Mouse (Mus musculus) liver, embryonic 14.5 days (tissue): ENCODE data around the gene Tgtp2. TPM values are rescaled to one million over a fixed set of nuclear protein-coding genes. Genes with fewer than 3 reads are reported as not detected.

Experiments used
- ATAC-seq: fragments of 200-750 bp; cut with Nextera tagmentation; 2 replicates; pipeline ENCODE4 v1.8.0; 2017; ENCODE audit warnings: moderate number of reproducible peaks, mild to moderate bottlenecking, moderate library complexity; ENCODE audit not compliant: insufficient read depth
- DNase-seq, 3 experiments: peaks; one replicate each; pipeline ENCODE4 v3.0.0-alpha.2; 2012 to 2013; ENCODE audit warnings: low read depth in 3 of 3, low spot score in 3 of 3
- H3K27ac ChIP-seq: fragments of 300-500 bp; sonication (generic); 2 replicates; pipeline ENCODE4 v1.5.1; 2014; ENCODE audit warnings: moderate library complexity, mild to moderate bottlenecking, control low read depth, inconsistent platforms
- H3K27me3 ChIP-seq: fragments of 300-500 bp; sonication (generic); 2 replicates; pipeline ENCODE4 v1.6.1; 2014; ENCODE audit warnings: mild to moderate bottlenecking, low read length, moderate library complexity; ENCODE audit not compliant: control insufficient read depth, insufficient read depth
- H3K36me3 ChIP-seq: fragments of 300-500 bp; sonication (generic); replicated peaks from 2 replicates; pipeline ENCODE4 v1.6.1; 2014; ENCODE audit warnings: low read depth; ENCODE audit not compliant: control insufficient read depth, insufficient read depth
- H3K4me1 ChIP-seq, 2 experiments: fragments of 200-500 bp in 1 of 2; fragments of 300-500 bp in 1 of 2; sonication (generic) in 1 of 2; replicated peaks; 2 replicates each; pipeline ENCODE4 v1.6.1; 2012 to 2014; ENCODE audit warnings: antibody characterized with exemption in 1 of 2, inconsistent platforms in 1 of 2, low read length in 1 of 2; ENCODE audit not compliant: control insufficient read depth in 2 of 2, insufficient read depth in 2 of 2
- H3K4me2 ChIP-seq: fragments of 300-500 bp; sonication (generic); 2 replicates; pipeline ENCODE4 v1.6.1; 2014; ENCODE audit warnings: low read depth, mild to moderate bottlenecking, control low read depth, moderate library complexity
- H3K4me3 ChIP-seq, 2 experiments: fragments of 200-500 bp in 1 of 2; fragments of 300-500 bp in 1 of 2; sonication (generic) in 1 of 2; 2 replicates each; pipeline ENCODE4 v1.5.1; 2012 to 2014; ENCODE audit warnings: low read depth in 2 of 2, low read length in 2 of 2, mild to moderate bottlenecking in 2 of 2, control low read depth in 1 of 2, inconsistent platforms in 1 of 2, moderate library complexity in 1 of 2; ENCODE audit not compliant: insufficient read depth in 1 of 2
- H3K9ac ChIP-seq: fragments of 300-500 bp; sonication (generic); replicated peaks from 2 replicates; pipeline ENCODE4 v1.6.1; 2014; ENCODE audit warnings: mild to moderate bottlenecking, control low read depth, moderate library complexity
- H3K9me3 ChIP-seq: fragments of 300-500 bp; sonication (generic); 2 replicates; pipeline ENCODE4 v1.6.1; 2016; ENCODE audit warnings: low read length, mixed read lengths; ENCODE audit not compliant: control insufficient read depth
- CTCF ChIP-seq: IDR thresholded peaks from 2 replicates; pipeline ENCODE4 v1.5.1; 2016; ENCODE audit warnings: antibody characterized with exemption, low read depth, control low read depth
- EP300 ChIP-seq: IDR thresholded peaks from 2 replicates; pipeline ENCODE4 v1.6.1; 2016; ENCODE audit warnings: antibody characterized with exemption, low read depth
- WGBS: fragments of 180-500 bp; shearing (Covaris S2); extraction: QIAGEN DNeasy Blood & Tissue Kit; methylation state at CpG from one replicate; pipeline ENCODE4 v1.1.7; 2014; ENCODE audit not compliant: insufficient replicate concordance; 5-methylcytosine and 5-hydroxymethylcytosine counted together
- polyA plus RNA-seq, 2 experiments: library from polyadenylated mRNA; depleted of rRNA in 1 of 2; stranded (reverse) in 1 of 2; unstranded in 1 of 2; fragments of >200 nt; fragmentation: Nextera tagmentation in 1 of 2; extraction: Ambion mirVana in 1 of 2; gene quantifications; 2 replicates each; pipeline versions ENCODE4 v1.2.1 to v1.2.3; 2012 to 2014

Tgtp2 gene
- polyA plus RNA-seq, 2 experiments, result 0.27 to 0.51 TPM

DNA sequence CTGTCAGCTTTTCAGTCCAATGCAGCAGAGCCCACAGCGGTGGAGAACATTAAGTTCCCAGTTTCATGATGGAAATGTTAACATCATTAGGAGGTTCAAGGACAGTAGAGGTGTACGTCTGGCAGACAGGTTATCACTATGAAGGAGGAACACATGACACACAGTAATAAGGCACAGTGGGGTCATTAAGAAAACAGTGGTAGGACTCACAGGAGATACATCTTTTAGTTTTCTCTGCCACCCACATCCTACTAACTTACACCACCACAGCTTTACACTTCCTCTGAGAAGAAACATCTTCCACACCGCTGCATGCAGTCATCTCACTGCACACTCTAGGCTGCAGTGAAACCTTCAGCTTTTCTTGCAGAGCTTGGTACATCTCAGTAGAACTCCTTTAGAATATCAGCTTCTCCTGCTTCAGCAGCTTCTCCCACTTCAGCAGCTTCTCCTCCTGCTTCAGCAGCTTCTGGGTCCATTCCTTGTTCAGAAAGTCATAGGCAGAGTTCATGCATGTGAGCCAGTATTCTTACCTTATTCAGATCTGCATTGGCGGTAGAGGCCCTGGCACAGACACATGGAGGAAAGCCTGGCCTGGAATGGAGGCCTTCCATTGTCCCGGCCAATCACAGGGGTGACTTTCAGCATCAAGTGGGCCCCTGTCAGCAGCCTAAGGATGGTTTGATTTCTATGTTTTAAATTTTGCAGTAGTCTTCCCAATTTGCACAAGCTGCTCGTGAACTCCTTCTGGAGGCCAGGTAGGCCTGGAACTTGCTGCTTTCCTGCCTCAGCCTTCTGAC, 30.1 kb upstream of the Tgtp2 start:
- H3K27me3 ChIP-seq, result no peaks in the 10 kb centered on the region
- peaks cover 29 to 32% of the 10 kb centered on the region in 2 experiments for H3K4me1 ChIP-seq
- TF ChIP-seq CTCF, result no peak
- no peak for TF ChIP-seq EP300
- H3K36me3 ChIP-seq, result no peaks in the 10 kb centered on the region
- H3K4me2 ChIP-seq, result no peak overlapping the region
- H3K9ac ChIP-seq, result no peak overlapping the region
- WGBS, result 72% methylated on average over 6 of the region's 6 CpGs
- DNase-seq (no peak), ATAC-seq (no peak)
- no peaks in the 10 kb centered on the region for H3K9me3 ChIP-seq
- no peak overlapping the region for H3K27ac ChIP-seq
- H3K4me3 ChIP-seq, result no peak overlapping the region

DNA sequence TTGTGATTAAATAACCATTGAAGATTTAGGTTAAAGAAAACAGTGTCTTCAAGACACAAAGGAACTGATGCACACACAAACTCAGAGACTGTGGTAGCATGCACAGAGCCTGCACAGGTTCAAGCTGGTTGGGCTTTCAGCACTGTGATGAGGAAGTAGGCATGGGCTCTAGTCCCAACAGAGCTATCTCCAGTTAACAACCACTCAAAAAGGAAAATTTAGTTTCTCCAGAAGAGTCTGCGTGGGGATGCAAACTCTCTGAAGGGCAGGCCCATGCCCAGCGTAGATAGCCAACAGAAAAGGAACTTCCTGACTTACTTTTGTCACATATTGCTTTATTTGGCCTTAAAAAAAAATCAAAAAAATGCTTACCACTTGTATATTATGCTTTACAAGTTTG, 28.8 kb upstream of the Tgtp2 start:
- Histone ChIP-seq H3K4me3 (no peak overlapping the region), H3K36me3 (no peaks in the 10 kb centered on the region), H3K9ac (no peak overlapping the region), H3K4me1 (peaks cover 37 to 43% of the 10 kb centered on the region in 2 experiments), H3K9me3 (no peaks in the 10 kb centered on the region), H3K4me2 (no peak overlapping the region), H3K27ac (no peak overlapping the region), H3K27me3 (no peaks in the 10 kb centered on the region)
- TF ChIP-seq EP300, result no peak
- TF ChIP-seq CTCF, result no peak
- no peak for ATAC-seq
- DNase-seq, result no peak
- 63% methylated on average over 2 of the region's 2 CpGs for whole genome bisulfite sequencing

DNA sequence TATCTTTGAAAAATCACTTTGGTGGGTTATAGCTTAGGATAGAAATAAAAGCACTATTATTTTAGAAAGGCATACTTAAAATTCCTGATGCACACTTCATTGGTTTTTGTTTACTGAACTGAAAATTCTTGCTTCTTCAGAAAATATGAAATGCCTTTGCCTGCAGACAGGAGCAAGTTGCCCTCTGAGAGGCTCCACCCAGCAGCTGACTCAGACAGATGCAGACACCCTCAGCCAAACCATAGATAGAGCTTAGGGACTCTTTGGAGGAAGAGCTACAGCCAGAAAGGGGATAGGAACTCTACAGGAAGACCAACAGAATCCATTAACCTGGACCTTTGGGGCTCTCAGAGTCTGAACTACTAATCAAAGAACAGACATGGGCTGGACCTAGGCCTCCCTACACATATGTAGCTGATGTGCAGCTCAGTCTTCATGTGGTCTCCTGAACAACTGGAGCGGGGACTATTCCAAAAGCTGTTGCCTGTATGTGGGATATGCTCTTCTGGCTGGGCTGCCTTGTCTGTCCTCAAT, 28.1 kb upstream of the Tgtp2 start:
- Histone ChIP-seq H3K9me3 (no peaks in the 10 kb centered on the region), H3K27ac (peak overlapping the region; percentile 33; the same call in 1 of the 2 replicates), H3K4me2 (peak overlapping the region; percentile 8; the same call in 1 of the 2 replicates), H3K4me1 (peaks cover 40 to 48% of the 10 kb centered on the region in 2 experiments), H3K9ac (no peak overlapping the region; the same call in 1 of the 2 replicates), H3K4me3 (no peak overlapping the region), H3K36me3 (no peaks in the 10 kb centered on the region), H3K27me3 (no peaks in the 10 kb centered on the region)
- no peak for DNase-seq
- TF ChIP-seq CTCF, result peak; percentile 26
- TF ChIP-seq EP300, result no peak
- ATAC-seq, result no peak
- WGBS, result 88% methylated on average over 1 of the region's 1 CpGs

DNA sequence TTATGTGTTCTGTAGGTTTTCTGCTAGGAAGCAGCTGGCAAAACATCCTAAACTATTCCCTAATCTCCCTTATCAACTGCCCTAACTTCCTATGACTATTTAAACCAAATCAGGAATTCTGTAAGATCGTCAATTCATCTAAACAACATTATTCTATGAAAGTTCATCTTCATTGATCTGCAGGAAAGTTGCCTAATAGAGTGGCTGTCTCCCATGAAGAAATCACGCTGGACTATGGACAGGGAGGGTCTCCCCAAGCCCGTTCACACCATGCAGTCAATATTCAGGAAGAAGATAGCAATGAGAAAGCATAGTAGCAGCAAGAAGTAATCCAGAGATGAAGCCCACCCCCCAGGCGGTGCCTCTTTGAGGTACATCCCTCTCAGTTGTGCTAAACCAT, 27.2 kb upstream of the Tgtp2 start:
- Histone ChIP-seq H3K27ac (peak overlapping the region; percentile 48), H3K9ac (no peak overlapping the region), H3K4me1 (peaks cover 47 to 58% of the 10 kb centered on the region in 2 experiments), H3K27me3 (no peaks in the 10 kb centered on the region), H3K36me3 (no peaks in the 10 kb centered on the region), H3K9me3 (no peaks in the 10 kb centered on the region), H3K4me3 (no peak overlapping the region), H3K4me2 (no peak overlapping the region)
- WGBS, result 53% methylated on average over 4 of the region's 4 CpGs
- no peak for DNase-seq
- TF ChIP-seq CTCF, result no peak
- no peak for TF ChIP-seq EP300
- ATAC-seq, result no peak

DNA sequence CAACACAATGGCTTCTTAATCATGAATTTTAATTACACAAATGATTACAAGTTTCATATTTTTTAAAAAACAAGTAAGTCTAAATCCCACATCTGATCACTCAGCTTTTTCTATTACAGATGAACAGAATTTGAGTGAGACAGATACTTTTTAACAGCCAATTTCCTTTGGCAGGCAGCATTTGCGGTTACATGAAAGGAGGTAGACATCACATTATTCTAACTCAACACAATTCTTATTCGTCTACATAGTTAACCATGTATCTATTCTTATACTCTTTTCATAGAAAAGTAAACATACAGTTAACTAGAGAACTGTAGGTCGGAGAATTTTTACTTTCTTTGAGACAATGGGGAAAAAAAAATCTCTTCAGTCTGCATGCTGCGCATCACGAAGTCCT, 26.5 kb upstream of the Tgtp2 start:
- ATAC-seq, result no peak
- DNase-seq, result no peak

More for the DNA sequence above, 26.5 kb upstream of the Tgtp2 start:
- TF ChIP-seq CTCF (no peak), EP300 (no peak)
- no peak overlapping the region for H3K4me3 ChIP-seq
- no peak overlapping the region for H3K9ac ChIP-seq
- no peak overlapping the region for H3K4me2 ChIP-seq
- no peaks in the 10 kb centered on the region for H3K27me3 ChIP-seq
- no peaks in the 10 kb centered on the region for H3K9me3 ChIP-seq
- H3K4me1 ChIP-seq, result peaks cover 52 to 61% of the 10 kb centered on the region in 2 experiments
- 77% methylated on average over 5 of the region's 5 CpGs for WGBS
- no peaks in the 10 kb centered on the region for H3K36me3 ChIP-seq
- peak overlapping the region; percentile 52 for H3K27ac ChIP-seq
